Mouse (Mus musculus) neural tube, embryonic 12.5 days (tissue): Measurements from ENCODE around the gene Dkkl1. TPM values are rescaled to one million over a fixed set of nuclear protein-coding genes. Genes with fewer than 3 reads are reported as not detected.

Experiments used
- ATAC-seq: fragments of 200-750 bp; cut with Nextera tagmentation; 2 replicates; pipeline ENCODE4 v1.8.0; 2017; ENCODE audit warnings: low read depth, mild to moderate bottlenecking, moderate TSS enrichment, moderate library complexity; ENCODE audit not compliant: low FRiP score
- H3K27ac ChIP-seq: fragments of 300-500 bp; sonication (generic); 2 replicates; pipeline ENCODE4 v1.5.1; 2016
- H3K27me3 ChIP-seq: fragments of 300-500 bp; sonication (generic); replicated peaks from 2 replicates; pipeline ENCODE4 v1.6.1; 2016; ENCODE audit warnings: mild to moderate bottlenecking
- H3K36me3 ChIP-seq: fragments of 300-500 bp; sonication (generic); 2 replicates; pipeline ENCODE4 v1.6.1; 2016; ENCODE audit warnings: mild to moderate bottlenecking
- H3K4me1 ChIP-seq: fragments of 300-500 bp; sonication (generic); 2 replicates; pipeline ENCODE4 v1.6.1; 2016
- H3K4me2 ChIP-seq: fragments of 300-500 bp; sonication (generic); replicated peaks from 2 replicates; pipeline ENCODE4 v1.6.1; 2016; ENCODE audit warnings: mild to moderate bottlenecking
- H3K4me3 ChIP-seq: fragments of 300-500 bp; sonication (generic); 2 replicates; pipeline ENCODE4 v1.5.1; 2016
- H3K9ac ChIP-seq: fragments of 300-500 bp; sonication (generic); 2 replicates; pipeline ENCODE4 v1.6.1; 2016; ENCODE audit warnings: mild to moderate bottlenecking
- H3K9me3 ChIP-seq: fragments of 300-500 bp; sonication (generic); 2 replicates; pipeline ENCODE4 v1.6.1; 2016; ENCODE audit warnings: mild to moderate bottlenecking
- WGBS: fragments of 180-500 bp; shearing (Covaris S2); methylation state at CpG from one replicate; pipeline ENCODE4 v1.1.7; 2016; 5-methylcytosine and 5-hydroxymethylcytosine counted together
- polyA plus RNA-seq: library from polyadenylated mRNA; unstranded; fragments of >200 nt; fragmentation: Nextera tagmentation; extraction: Ambion mirVana; gene quantifications from 2 replicates; pipeline ENCODE4 v1.2.1, GENCODE M21; 2016

Dkkl1 gene
- polyA plus RNA-seq, 1 experiment from 2014 or later, result 7.5 TPM

- Histone ChIP-seq H3K27ac (no peak overlapping the region), H3K4me1 (no peaks in the 10 kb centered on the region), H3K4me2 (no peak overlapping the region), H3K9ac (0 out of 2 replicates have a peak overlapping the region, but pooled peaks have one; percentile 8), H3K9me3 (no peaks in the 10 kb centered on the region), H3K36me3 (no peaks in the 10 kb centered on the region), H3K27me3 (peaks cover 14% of the 10 kb centered on the region; the same call in 1 of the 2 replicates), H3K4me3 (no peak overlapping the region)
- 9% methylated on average over 5 of the region's 5 CpGs for WGBS
- ATAC-seq, result 0 out of 2 replicates have a peak, but pooled peaks have one; percentile 41
Measured at GRCm38 (mm10) chr7:45198435-45198834, 13.5 kb downstream of the Dkkl1 start.

GRCm38 (mm10) chr7:45196994-45197393, 15.0 kb downstream of the Dkkl1 start:
- Histone ChIP-seq H3K9me3 (no peaks in the 10 kb centered on the region), H3K4me2 (no peak overlapping the region), H3K4me3 (no peak overlapping the region), H3K4me1 (peaks cover 2% of the 10 kb centered on the region), H3K27ac (no peak overlapping the region), H3K27me3 (peaks cover 14% of the 10 kb centered on the region; the same call in 1 of the 2 replicates), H3K9ac (no peak overlapping the region), H3K36me3 (no peaks in the 10 kb centered on the region)
- 71% methylated on average over 5 of the region's 5 CpGs for WGBS
- no peak for ATAC-seq

DNA sequence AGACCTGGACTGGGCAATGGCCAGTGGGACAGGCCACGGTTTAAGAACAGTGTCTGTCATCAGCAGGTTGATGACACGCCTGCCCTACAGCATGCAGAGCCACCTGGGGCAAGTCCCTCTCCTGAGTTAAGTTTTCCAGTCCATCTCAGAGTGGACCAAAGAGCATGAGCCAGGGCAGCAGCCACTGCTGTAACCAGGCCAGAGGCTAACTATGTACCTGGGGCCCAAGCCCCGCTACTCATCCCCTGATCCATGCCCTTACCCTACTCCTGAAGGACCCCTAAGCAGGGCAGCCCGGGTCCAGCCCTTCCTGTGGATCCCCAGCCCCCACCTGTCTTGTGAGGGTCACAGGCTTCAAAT, 15.8 kb downstream of the Dkkl1 start:
- no peaks in the 10 kb centered on the region for H3K36me3 ChIP-seq
- H3K4me3 ChIP-seq, result no peak overlapping the region
- no peak for ATAC-seq
- H3K9ac ChIP-seq, result no peak overlapping the region
- 90% methylated on average over 4 of the region's 4 CpGs for WGBS
- no peak overlapping the region for H3K27ac ChIP-seq
- no peaks in the 10 kb centered on the region for H3K9me3 ChIP-seq
- peaks cover 7% of the 10 kb centered on the region for H3K4me1 ChIP-seq
- H3K27me3 ChIP-seq, result peaks cover 14% of the 10 kb centered on the region; the same call in 1 of the 2 replicates
- H3K4me2 ChIP-seq, result no peak overlapping the region

DNA sequence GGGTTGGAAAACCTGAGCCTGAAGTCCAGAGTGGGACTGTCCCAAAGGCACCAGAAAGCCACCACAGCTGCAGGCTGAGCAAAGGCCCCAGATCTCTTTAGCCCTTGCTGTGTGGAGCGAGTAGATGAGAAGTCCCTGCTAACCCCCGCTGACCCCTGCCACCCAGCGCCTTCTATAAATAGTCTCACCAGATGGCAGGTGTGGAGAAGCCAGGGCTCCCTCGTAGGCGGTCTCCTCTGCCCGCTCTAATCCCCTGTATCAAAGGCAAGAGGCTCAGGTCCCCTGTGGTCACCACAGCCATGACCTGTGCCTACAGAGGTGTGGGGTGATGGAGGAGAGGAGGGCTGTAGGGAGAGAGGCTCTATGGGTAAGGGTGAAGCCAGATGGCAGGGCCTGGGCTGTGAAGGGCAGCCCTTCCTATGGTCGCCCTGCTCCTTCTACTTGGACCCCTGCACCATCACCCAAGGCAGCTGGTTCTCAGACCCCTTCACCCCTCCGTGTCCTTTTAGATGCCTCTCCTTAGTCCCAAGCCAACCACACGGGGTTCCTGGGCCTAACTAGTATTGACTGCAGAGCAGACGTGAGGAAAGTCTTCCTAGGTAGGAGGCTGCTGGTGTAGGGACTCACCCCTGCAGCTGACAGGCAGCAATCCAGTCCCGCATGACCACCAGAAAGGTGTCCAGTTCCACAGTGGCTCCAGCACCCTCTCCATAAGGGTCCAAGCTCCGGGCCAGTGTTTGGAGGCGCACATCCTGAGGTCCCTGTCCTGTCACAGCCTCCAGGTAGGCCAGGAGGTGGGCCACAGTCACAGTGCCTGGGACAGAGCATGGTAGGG, 16.4 kb downstream of the Dkkl1 start:
- Histone ChIP-seq H3K4me1 (peaks cover 7% of the 10 kb centered on the region), H3K27me3 (peaks cover 14% of the 10 kb centered on the region; the same call in 1 of the 2 replicates), H3K36me3 (no peaks in the 10 kb centered on the region), H3K4me3 (no peak overlapping the region), H3K9me3 (no peaks in the 10 kb centered on the region), H3K4me2 (no peak overlapping the region), H3K9ac (no peak overlapping the region), H3K27ac (no peak overlapping the region)
- ATAC-seq, result no peak
- WGBS, result 60% methylated on average over 13 of the region's 13 CpGs

DNA sequence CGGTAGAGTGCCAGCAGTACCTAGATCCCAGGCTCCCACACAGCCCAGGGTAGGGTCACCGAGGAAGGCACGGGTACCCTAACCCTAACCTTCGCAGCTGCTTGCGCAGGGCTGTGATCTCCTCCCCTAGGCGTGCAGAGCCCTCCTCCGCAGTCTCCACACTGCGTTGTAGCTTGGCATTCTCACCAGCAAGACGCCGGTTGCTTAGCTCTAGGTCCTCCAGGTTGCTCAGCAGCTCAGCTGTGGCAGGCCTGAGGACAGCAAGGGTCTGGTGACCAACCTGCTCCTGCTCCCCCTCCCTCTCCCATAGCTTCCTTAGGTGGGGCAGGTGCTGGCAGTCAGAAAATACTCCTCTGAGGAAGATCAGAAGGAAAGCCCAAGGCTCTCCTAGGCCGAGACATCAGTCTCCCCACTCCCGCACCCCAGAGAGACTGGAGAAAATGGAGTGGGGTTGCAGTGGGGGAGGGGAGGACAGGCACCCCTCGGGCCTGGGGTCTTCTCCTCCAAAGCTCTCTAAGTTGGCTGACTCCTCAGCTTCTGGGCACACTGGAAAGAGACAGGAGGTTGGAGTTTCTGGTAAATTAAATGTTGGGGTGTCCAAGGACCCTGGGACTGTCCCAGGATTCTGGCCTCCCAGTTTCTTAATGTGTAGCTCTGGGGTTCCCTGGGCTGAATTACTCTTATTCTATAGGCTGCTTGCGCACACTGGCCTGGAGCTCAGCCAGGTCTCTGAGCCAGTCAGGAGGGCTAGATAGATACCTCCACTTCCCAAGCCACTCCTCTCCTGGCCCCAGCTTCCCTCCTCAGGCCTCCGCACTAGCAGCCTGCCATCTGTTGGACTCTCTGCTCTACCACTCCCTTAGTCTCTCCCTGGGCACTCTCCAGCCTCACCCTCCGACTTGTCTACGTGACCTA, 17.8 kb downstream of the Dkkl1 start:
- H3K4me1 ChIP-seq, result peaks cover 7% of the 10 kb centered on the region
- H3K27ac ChIP-seq, result no peak overlapping the region

GRCm38 (mm10) chr7:45193406-45193805, 18.5 kb downstream of the Dkkl1 start:
- no peak for ATAC-seq
- Histone ChIP-seq H3K9me3 (no peaks in the 10 kb centered on the region), H3K36me3 (no peaks in the 10 kb centered on the region), H3K27me3 (peaks cover 23% of the 10 kb centered on the region; the same call in 1 of the 2 replicates), H3K4me3 (no peak overlapping the region), H3K9ac (0 out of 2 replicates have a peak overlapping the region, but pooled peaks have one; percentile 18), H3K27ac (no peak overlapping the region), H3K4me2 (no peak overlapping the region), H3K4me1 (peaks cover 7% of the 10 kb centered on the region)
- WGBS, result 72% methylated on average over 5 of the region's 5 CpGs

More for the DNA sequence above, 17.8 kb downstream of the Dkkl1 start:
- Histone ChIP-seq H3K9me3 (no peaks in the 10 kb centered on the region), H3K36me3 (no peaks in the 10 kb centered on the region), H3K9ac (no peak overlapping the region), H3K4me2 (no peak overlapping the region), H3K27me3 (peaks cover 18% of the 10 kb centered on the region; the same call in 1 of the 2 replicates), H3K4me3 (no peak overlapping the region)
- no peak for ATAC-seq
- whole genome bisulfite sequencing, result 76% methylated on average over 17 of the region's 17 CpGs

DNA sequence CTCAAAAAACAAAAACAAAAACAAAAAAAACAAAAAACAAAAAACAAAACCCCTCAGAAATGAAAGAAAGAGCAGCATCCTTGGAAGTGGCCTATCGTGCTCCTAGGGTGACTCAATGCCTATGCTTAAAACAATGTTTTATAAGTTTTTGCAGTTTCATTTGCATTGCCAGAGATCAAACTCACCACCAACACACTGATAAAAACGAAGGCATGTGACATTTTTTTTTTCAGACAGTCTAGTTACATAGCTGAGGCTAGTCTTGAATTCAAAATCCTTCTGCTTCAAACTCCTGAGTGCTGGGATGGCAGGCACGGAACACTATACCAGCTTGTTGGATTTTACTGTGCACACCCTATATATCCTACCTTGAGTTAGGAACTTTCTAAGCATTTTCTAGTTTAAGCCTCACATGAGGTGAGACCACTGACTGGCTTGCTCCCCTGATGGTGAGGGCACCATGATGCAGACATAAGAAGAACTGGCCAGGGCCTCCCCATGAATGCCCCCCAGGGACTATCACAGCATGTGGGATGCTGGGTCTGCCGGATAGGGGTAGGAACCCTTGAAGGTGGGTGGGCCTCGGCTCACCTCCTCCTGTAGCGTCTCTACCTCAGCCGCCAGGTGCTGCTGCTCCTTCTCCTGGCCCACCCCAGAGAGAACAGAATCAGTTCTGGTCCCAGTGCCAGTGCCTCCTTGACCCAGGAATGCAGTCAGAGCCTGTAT, 19.2 kb downstream of the Dkkl1 start:
- no peaks in the 10 kb centered on the region for H3K36me3 ChIP-seq
- H3K27me3 ChIP-seq, result peaks cover 28% of the 10 kb centered on the region
- H3K9me3 ChIP-seq, result no peaks in the 10 kb centered on the region
- no peak overlapping the region for H3K4me3 ChIP-seq
- no peak overlapping the region for H3K4me2 ChIP-seq
- H3K9ac ChIP-seq, result no peak overlapping the region
- H3K27ac ChIP-seq, result no peak overlapping the region
- ATAC-seq, result no peak
- 85% methylated on average over 7 of the region's 7 CpGs for WGBS
- peaks cover 7% of the 10 kb centered on the region for H3K4me1 ChIP-seq

DNA sequence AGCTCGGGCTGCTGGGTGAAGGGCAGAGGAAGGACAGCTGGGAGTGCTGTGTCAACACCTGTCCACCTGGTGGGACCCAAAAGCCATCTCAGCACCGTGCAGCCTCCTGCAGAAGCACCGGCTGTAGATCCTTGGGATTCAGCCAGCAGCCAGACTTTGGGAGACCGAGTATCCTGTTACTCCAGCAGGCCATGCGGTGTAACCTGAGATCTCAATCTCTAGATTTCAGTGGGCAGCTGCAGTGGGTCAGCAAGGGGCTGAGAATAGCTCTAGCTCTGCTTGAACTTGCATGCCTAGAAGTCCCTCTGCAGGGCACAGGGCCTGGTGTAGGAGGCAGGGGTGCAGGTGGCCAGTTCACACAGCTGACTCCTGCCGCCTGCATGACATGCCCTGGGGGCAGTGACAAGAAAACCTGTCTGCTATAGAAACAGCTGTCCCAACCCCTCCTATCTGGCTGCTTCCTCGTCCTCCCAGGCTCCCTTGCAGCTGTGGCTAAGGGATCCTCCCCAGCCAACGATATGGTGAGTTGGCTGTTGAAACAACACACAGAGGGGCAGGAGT, 20.1 kb downstream of the Dkkl1 start:
- Histone ChIP-seq H3K27me3 (peaks cover 31% of the 10 kb centered on the region), H3K4me2 (no peak overlapping the region), H3K36me3 (no peaks in the 10 kb centered on the region), H3K9ac (no peak overlapping the region), H3K4me3 (no peak overlapping the region), H3K9me3 (no peaks in the 10 kb centered on the region), H3K4me1 (peaks cover 7% of the 10 kb centered on the region), H3K27ac (no peak overlapping the region)
- 21% methylated on average over 8 of the region's 8 CpGs for WGBS
- no peak for ATAC-seq

GRCm38 (mm10) chr7:45191161-45191560, 20.8 kb downstream of the Dkkl1 start:
- no peaks in the 10 kb centered on the region for H3K36me3 ChIP-seq
- H3K9ac ChIP-seq, result no peak overlapping the region
- H3K27me3 ChIP-seq, result peaks cover 35% of the 10 kb centered on the region
- no peak overlapping the region for H3K4me3 ChIP-seq
- peaks cover 7% of the 10 kb centered on the region for H3K4me1 ChIP-seq
- no peak for ATAC-seq
- H3K27ac ChIP-seq, result no peak overlapping the region
- no peaks in the 10 kb centered on the region for H3K9me3 ChIP-seq
- H3K4me2 ChIP-seq, result no peak overlapping the region
- WGBS, result 80% methylated on average over 2 of the region's 2 CpGs

DNA sequence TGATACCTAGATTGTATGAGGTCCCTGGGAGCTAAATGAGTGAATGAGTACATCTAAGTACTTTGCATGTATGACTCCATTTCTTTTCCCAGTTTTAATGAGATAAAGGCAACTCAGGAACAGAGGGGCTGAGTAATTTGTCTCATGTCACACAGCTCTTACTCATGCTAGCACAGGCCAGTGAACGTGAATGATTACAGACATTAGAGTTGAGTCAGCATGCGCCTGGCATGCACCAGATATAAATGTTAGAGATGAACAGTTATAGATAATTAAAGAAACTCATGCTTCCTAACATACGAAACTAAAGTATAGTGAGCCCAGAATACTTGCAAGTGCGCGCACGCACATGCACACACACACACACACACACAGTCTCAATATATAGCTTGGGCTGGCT, 21.8 kb downstream of the Dkkl1 start:
- no peak for ATAC-seq
- Histone ChIP-seq H3K36me3 (no peaks in the 10 kb centered on the region), H3K9me3 (no peaks in the 10 kb centered on the region), H3K27me3 (peaks cover 43% of the 10 kb centered on the region), H3K4me2 (no peak overlapping the region), H3K27ac (no peak overlapping the region), H3K4me3 (no peak overlapping the region), H3K4me1 (peaks cover 7% of the 10 kb centered on the region), H3K9ac (no peak overlapping the region)
- 95% methylated on average over 6 of the region's 6 CpGs for WGBS

- Histone ChIP-seq H3K27me3 (peaks cover 46% of the 10 kb centered on the region), H3K9me3 (no peaks in the 10 kb centered on the region), H3K4me1 (peaks cover 7% of the 10 kb centered on the region), H3K36me3 (no peaks in the 10 kb centered on the region), H3K4me3 (no peak overlapping the region), H3K27ac (no peak overlapping the region), H3K9ac (no peak overlapping the region), H3K4me2 (no peak overlapping the region)
- no peak for ATAC-seq
- WGBS, result 61% methylated on average over 16 of the region's 16 CpGs
Measured at GRCm38 (mm10) chr7:45189600-45189999, 22.3 kb downstream of the Dkkl1 start.
